Mouse (Mus musculus): Measurements from ENCODE around the gene AU022252. TPM values are rescaled to one million over a fixed set of nuclear protein-coding genes. Genes with fewer than 3 reads are reported as not detected.

The AU022252 gene
- polyA plus RNA-seq, 1 experiment from 2014 or later, result 32.3 TPM

DNA sequence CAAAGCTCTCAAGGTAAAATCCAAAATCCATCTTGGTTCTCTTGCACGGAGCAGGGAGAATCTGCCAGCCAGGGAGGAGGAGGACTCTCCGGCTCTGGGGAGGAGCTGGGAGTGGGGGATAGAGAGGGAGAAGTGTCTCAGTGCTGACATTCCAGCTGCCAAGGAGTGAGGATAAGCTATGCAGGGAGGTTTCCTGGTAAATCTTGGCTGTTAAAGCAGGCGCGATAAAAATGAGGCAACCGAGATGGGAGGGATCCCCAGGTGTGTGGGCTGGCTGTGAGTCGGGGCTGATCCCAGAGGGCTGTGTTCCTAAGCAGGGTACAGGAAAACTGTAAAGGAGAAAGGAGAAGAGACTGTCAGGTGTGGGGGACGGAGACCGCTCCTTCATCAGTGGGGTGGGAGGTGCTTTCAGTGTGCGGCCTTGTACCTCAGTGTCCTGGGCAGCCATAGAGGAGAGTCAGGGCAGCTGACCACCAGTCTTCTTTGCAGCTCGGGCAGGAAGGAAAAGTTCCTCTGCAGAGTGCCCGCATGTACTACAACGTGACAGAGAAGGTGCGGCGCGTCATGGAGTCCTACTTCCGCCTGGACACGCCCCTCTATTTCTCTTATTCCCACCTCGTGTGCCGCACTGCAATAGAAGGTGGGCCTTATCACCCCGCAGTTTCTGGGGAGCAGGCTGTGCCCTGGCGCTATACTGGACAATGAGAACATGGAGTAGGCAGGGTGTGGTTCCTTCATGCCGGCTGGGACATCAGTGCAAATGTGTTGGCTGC is 12.1 kb upstream of the AU022252 start:
- H3K4me1 ChIP-seq (ENCODE audit: insufficient read depth), result no peaks in the 10 kb centered on the region
- ATAC-seq (ENCODE audit: insufficient read depth), result no peak
- H3K36me3 ChIP-seq (ENCODE audit: insufficient read depth), result peaks cover 58% of the 10 kb centered on the region
- H3K4me2 ChIP-seq, result no peak overlapping the region
- H3K27ac ChIP-seq (ENCODE audit: low read depth), result no peak overlapping the region
- 70% methylated on average over 22 of the region's 22 CpGs for WGBS
- no peak overlapping the region for H3K9ac ChIP-seq
- H3K9me3 ChIP-seq (ENCODE audit: low read depth, low read length), result no peaks in the 10 kb centered on the region
- no peak for TF ChIP-seq CTCF (IDR thresholded peaks at IDR 0.05; ENCODE audit: low read depth)
- DNase-seq, result no peak
- no peak overlapping the region for H3K4me3 ChIP-seq (ENCODE audit: low read depth, low read length)
- H3K27me3 ChIP-seq (ENCODE audit: insufficient read depth, low read length), result no peaks in the 10 kb centered on the region

DNA sequence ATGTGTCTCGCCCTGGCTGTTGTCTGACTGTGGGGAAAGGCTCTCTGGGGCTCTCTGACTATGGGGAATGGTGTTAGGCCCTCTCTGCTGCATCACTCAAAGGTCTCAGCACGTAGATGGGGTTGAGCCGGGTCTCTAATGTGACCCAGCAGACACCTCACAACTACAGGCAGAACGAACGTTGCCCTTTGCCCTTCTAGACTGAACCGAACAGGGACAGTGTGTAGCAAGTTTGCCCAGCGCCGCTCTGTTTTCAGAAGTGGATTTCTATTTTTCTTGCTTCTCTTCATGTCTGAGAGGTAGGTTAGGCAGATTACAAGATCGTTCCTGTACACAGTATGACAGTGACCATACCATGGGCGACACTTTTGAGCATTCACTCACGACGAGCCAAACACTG is 10.1 kb upstream of the AU022252 start:
- Histone ChIP-seq H3K27me3 (ENCODE audit: insufficient read depth, low read length) (no peaks in the 10 kb centered on the region), H3K36me3 (ENCODE audit: insufficient read depth) (peaks cover 54% of the 10 kb centered on the region), H3K4me3 (ENCODE audit: low read depth, low read length) (no peak overlapping the region), H3K9me3 (ENCODE audit: low read depth, low read length) (no peaks in the 10 kb centered on the region), H3K27ac (ENCODE audit: low read depth) (no peak overlapping the region), H3K9ac (no peak overlapping the region), H3K4me2 (no peak overlapping the region), H3K4me1 (ENCODE audit: insufficient read depth) (no peaks in the 10 kb centered on the region)
- ATAC-seq (ENCODE audit: insufficient read depth) (no peak), DNase-seq (no peak)
- WGBS, result 85% methylated on average over 12 of the region's 12 CpGs
- no peak for TF ChIP-seq CTCF (IDR thresholded peaks at IDR 0.05; ENCODE audit: low read depth)

DNA sequence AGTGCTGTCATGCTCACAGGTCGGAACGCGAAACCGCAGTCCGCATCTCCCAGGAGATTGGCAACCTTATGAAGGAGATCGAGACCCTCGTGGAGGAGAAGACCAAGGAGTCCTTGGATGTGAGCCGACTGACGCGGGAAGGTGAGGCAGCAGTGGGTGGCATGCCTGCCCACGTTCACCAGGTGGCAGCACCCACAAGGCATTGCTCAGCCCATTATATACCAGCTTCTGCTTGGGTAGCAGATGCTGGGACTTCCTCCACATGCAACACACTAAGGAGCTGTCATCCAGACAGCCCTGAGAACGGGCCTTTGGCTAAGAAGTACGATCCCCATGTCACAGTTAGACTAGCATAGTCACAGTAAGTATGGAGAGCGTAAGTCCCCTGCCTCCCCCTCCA is 9.2 kb upstream of the AU022252 start:
- no peaks in the 10 kb centered on the region for H3K4me1 ChIP-seq (ENCODE audit: insufficient read depth)
- H3K27me3 ChIP-seq (ENCODE audit: insufficient read depth, low read length), result no peaks in the 10 kb centered on the region
- H3K27ac ChIP-seq (ENCODE audit: low read depth), result no peak overlapping the region
- no peak overlapping the region for H3K4me2 ChIP-seq
- peaks cover 62% of the 10 kb centered on the region for H3K36me3 ChIP-seq (ENCODE audit: insufficient read depth)
- H3K9me3 ChIP-seq (ENCODE audit: low read depth, low read length), result no peaks in the 10 kb centered on the region
- no peak for ATAC-seq (ENCODE audit: insufficient read depth)
- WGBS, result 87% methylated on average over 14 of the region's 14 CpGs
- DNase-seq, result no peak
- no peak overlapping the region for H3K9ac ChIP-seq
- H3K4me3 ChIP-seq (ENCODE audit: low read depth, low read length), result no peak overlapping the region
- TF ChIP-seq CTCF (IDR thresholded peaks at IDR 0.05; ENCODE audit: low read depth), result peak; percentile 50

DNA sequence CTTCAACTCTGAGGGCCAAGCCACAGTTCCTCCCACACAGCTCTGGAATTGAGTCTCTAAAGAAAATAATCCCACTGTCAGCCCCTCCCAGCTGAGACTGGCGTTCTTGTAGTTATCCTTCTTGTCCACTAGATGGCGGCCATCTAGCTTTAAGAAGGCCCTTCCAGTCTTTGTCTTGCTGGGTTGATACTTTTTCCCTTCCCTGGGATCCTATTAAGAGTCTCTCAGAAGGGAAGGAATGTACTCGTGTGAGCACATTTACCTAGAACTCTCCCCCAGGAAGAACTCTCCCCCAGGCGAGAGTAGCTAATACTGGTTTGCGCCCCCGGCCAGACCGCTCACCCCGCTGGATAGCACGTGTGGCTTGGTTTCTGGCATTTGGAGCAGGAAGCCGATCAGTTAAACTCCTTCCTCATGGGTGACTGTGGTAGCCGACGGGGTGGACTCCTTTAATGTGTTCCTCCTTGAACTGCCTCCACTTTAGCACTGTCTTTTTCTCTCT is 6.7 kb upstream of the AU022252 start:
- peak; percentile 63 for ATAC-seq (ENCODE audit: insufficient read depth)

DNA sequence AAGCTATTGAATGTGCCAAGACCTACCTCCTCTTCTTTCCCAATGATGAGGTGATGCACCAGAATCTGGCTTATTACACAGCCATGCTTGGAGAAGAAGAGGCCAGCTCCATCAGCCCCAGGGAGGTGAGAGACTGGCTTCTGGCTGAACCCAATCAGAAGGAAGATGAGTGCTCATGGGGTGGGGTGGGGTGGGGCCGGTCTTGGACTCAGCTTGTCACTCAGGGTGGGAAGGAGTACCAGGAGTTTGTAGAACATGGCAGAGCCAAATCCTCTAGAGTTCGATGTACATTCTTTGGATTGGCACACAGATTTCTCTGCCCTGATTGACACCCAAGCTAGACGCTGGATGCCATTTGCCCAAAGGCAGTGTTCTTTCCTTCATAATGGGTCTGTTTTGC is 6.1 kb upstream of the AU022252 start:
- Histone ChIP-seq H3K27me3 (ENCODE audit: insufficient read depth, low read length) (no peaks in the 10 kb centered on the region), H3K4me3 (ENCODE audit: low read depth, low read length) (no peak overlapping the region), H3K27ac (ENCODE audit: low read depth) (no peak overlapping the region), H3K9ac (no peak overlapping the region), H3K4me2 (no peak overlapping the region), H3K4me1 (ENCODE audit: insufficient read depth) (no peaks in the 10 kb centered on the region), H3K9me3 (ENCODE audit: low read depth, low read length) (no peaks in the 10 kb centered on the region), H3K36me3 (ENCODE audit: insufficient read depth) (peaks cover 58% of the 10 kb centered on the region)
- no peak for TF ChIP-seq CTCF (IDR thresholded peaks at IDR 0.05; ENCODE audit: low read depth)
- ATAC-seq (ENCODE audit: insufficient read depth) (no peak), DNase-seq (no peak)
- WGBS, result 72% methylated on average over 3 of the region's 3 CpGs

More for the DNA sequence above, 6.7 kb upstream of the AU022252 start:
- Histone ChIP-seq H3K27ac (ENCODE audit: low read depth) (peak overlapping the region; percentile 47; the same call in 1 of the 2 replicates), H3K4me3 (ENCODE audit: low read depth, low read length) (no peak overlapping the region), H3K36me3 (ENCODE audit: insufficient read depth) (peaks cover 64% of the 10 kb centered on the region), H3K9me3 (ENCODE audit: low read depth, low read length) (no peaks in the 10 kb centered on the region), H3K4me1 (ENCODE audit: insufficient read depth) (no peaks in the 10 kb centered on the region), H3K27me3 (ENCODE audit: insufficient read depth, low read length) (no peaks in the 10 kb centered on the region), H3K4me2 (no peak overlapping the region), H3K9ac (no peak overlapping the region)
- 41% methylated on average over 12 of the region's 12 CpGs for WGBS
- peak; percentile 92 for DNase-seq
- TF ChIP-seq CTCF (IDR thresholded peaks at IDR 0.05; ENCODE audit: low read depth), result peak; percentile 87

DNA sequence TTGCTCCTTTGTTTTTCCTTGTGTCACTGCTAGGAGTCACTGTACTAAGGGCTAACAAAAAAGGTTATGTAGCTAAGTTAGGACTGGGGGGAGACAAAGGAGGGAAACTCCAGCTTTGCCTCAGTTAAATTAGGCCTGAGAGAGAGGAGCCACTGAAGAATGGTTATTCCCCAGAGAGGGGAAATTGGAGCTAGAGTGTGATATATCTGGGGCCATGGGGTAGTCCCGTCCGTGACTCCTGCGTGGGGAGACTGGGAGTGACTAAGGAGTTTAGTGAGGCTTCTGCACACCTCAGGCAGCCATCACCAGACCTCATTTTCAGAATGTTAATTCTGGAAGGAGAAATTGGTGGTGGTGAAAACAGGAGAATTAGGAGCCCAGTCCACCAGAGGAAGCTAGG is 1.8 kb upstream of the AU022252 start:
- ATAC-seq (ENCODE audit: insufficient read depth), result no peak

DNA sequence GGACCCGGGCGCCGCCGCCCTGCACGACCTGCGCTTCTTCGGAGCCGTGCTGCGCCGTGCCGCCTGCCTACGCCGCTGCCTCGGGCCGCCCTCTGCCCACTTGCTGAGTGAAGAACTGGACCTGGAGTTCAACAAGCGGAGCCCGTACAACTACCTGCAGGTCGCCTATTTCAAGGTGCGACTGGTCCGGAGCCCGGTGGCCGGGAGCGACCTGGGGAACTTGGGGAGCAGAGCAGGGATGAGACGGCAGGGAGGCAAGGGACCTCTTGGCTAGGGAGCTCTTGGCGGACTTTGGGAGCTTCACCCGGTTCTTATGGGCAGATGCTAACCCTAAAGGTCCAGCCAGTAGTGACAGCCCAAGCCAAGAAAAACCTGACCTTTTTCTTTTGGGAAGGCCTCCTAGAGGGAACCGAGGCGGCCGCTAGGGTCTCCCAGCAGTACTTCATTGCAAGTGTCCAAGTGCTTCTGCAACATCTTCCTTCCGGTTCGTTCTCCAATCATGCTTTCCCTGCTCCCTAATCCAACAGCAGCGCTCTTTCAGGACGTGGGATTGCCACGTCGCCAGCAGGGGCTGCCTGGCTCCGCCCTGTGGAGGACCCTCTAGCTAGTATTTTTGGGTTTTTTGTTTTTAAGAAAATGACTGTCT is 867 bp upstream of the AU022252 start:
- Histone ChIP-seq H3K9me3 (ENCODE audit: low read depth, low read length) (no peaks in the 10 kb centered on the region), H3K36me3 (ENCODE audit: insufficient read depth) (peaks cover 25% of the 10 kb centered on the region; the same call in 1 of the 2 replicates), H3K4me2 (peak overlapping the region; percentile 84), H3K4me3 (ENCODE audit: low read depth, low read length) (peak overlapping the region; percentile 91), H3K27ac (ENCODE audit: low read depth) (peak overlapping the region; percentile 54), H3K4me1 (ENCODE audit: insufficient read depth) (0 out of 2 replicates have a peak, but pooled peaks cover 4% of the 10 kb centered on the region), H3K9ac (peak overlapping the region; percentile 68), H3K27me3 (ENCODE audit: insufficient read depth, low read length) (no peaks in the 10 kb centered on the region)
- WGBS, result under 1% methylated on average over 36 of the region's 36 CpGs
- TF ChIP-seq CTCF (IDR thresholded peaks at IDR 0.05; ENCODE audit: low read depth), result peak; percentile 60
- DNase-seq (peak; percentile 89), ATAC-seq (ENCODE audit: insufficient read depth) (peak; percentile 53)

More for the DNA sequence above, 1.8 kb upstream of the AU022252 start:
- no peak for DNase-seq
- WGBS, result 76% methylated on average over 3 of the region's 3 CpGs
- Histone ChIP-seq H3K4me3 (ENCODE audit: low read depth, low read length) (peak overlapping the region; percentile 91), H3K27me3 (ENCODE audit: insufficient read depth, low read length) (no peaks in the 10 kb centered on the region), H3K27ac (ENCODE audit: low read depth) (peak overlapping the region; percentile 36), H3K9ac (peak overlapping the region; percentile 68), H3K4me1 (ENCODE audit: insufficient read depth) (0 out of 2 replicates have a peak, but pooled peaks cover 4% of the 10 kb centered on the region), H3K36me3 (ENCODE audit: insufficient read depth) (peaks cover 25% of the 10 kb centered on the region; the same call in 1 of the 2 replicates), H3K4me2 (peak overlapping the region; percentile 84), H3K9me3 (ENCODE audit: low read depth, low read length) (no peaks in the 10 kb centered on the region)
- TF ChIP-seq CTCF (IDR thresholded peaks at IDR 0.05; ENCODE audit: low read depth), result no peak
